Mouse (Mus musculus): ENCODE data around the gene Smyd3.

- TF ChIP-seq CTCF (IDR thresholded peaks at IDR 0.05; ENCODE audit: borderline replicate concordance, control insufficient read depth, extremely low read depth, insufficient read depth, low read length, poor library complexity) (no peak), POLR2A (IDR thresholded peaks at IDR 0.05; ENCODE audit: control insufficient read depth, extremely low read depth, insufficient read depth, low read length, poor library complexity) (no peak)
These were observed 204.2 kb downstream of the Smyd3 start for GRCm38 (mm10) chr1:179313618-179314017.

Measured in thymus, adult 2 months (tissue).